Mouse (Mus musculus) naive thymus-derived CD4-positive, alpha-beta T cell, adult 2 months (primary cell): Measurements from ENCODE around the gene Fdxr.
A peak's percentile ranks its signal among the peaks of the same experiment; 100 is the strongest.

Experiments
- DNase-seq: peaks from one replicate; pipeline ENCODE4 v3.0.0-alpha.2; 2011; ENCODE audit warnings: low read depth

Fdxr gene

DNA sequence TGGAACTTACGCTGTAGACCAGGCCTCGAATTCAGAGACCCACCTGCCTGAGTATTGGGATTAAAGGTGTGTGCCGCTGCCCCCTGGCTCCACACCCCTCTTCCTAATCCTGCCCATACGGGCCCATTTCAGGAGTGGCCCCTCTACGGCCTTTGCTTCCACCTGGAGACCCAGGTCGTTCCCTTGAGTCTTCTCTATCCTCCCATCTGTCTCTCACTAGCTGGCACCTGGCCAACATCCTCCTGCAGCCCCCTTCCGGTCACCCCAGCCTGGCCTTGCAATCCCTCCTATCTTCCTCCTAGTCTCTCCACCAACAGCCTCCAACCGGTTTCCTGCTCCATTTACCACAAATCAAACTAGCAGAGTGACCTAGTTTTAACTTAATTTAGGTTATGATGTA is 13.0 kb upstream of the Fdxr start:
- no peak for DNase-seq

DNA sequence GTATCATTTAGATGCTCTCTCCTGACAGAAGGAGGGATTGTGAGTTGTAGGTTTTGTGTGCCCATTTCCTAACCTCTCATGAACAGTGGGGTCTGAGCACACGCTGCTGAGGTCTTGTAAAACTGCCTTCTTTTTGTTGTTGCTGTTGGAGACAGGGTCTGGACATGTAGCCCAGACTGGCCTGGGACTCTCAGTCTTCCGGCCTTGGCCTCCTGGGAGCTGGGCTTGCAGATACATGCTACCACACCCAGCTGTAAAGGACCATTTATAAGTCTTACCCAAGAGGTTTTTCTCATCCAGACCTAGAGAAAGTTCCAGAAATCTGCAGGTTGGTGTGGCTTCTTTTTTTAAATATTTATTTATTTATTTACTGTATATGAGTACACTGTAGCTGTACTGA is 11.5 kb upstream of the Fdxr start:
- DNase-seq: no peak

GRCm38 (mm10) chr11:115287386-115287785 is 10.5 kb upstream of the Fdxr start:
- no peak for DNase-seq

DNA sequence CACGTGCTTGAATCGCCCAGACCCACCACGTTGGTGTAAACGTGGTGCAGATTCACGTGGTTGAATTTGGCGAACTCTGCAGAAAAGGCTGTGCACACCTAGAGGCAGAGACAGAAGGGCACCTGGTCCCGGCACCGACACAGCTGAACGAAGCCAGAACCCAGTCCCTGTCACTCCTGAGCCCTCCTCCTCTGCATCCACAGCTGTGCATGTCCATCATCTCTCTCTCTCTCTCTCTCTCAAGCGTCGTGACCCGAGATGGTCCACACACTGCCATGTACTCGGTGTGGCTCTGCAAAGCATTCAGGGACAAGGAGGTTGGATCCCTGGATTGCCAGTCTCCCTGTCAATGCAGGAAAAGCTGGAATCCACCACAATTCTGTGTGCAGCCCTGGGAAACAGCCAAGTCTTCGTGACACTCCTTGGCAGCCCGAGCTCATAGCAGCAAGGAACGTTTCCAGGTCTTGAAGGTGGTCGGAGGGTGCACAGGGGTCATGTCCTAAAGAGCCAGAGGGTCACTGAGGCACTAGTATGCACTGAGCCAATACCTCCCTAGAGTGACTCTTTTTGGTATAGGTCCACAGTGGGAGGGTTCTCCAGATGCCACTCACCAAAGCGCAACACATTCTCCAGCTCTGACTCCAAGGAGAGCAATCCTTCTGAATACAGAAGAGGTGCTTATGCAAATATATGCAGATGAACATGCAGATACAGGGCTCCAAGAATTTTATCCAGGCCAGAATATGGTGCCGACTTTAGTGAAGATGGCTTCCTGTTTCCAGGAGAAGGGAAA is 9.5 kb upstream of the Fdxr start:
- DNase-seq: no peak

- no peak for DNase-seq
Measured at GRCm38 (mm10) chr11:115285282-115285681, 8.4 kb upstream of the Fdxr start.

- DNase-seq: no peak
Measured at GRCm38 (mm10) chr11:115283891-115284620, 7.2 kb upstream of the Fdxr start.

- no peak for DNase-seq
Measured at GRCm38 (mm10) chr11:115283486-115283765, 6.6 kb upstream of the Fdxr start.

GRCm38 (mm10) chr11:115282723-115283485 is 6.1 kb upstream of the Fdxr start:
- DNase-seq: no peak

- DNase-seq: no peak
Measured at GRCm38 (mm10) chr11:115282295-115282694, 5.4 kb upstream of the Fdxr start.

GRCm38 (mm10) chr11:115279726-115280125 is 2.9 kb upstream of the Fdxr start:
- DNase-seq: no peak

GRCm38 (mm10) chr11:115278176-115278575 is 1.3 kb upstream of the Fdxr start:
- no peak for DNase-seq

GRCm38 (mm10) chr11:115277604-115277975 is 740 bp upstream of the Fdxr start:
- DNase-seq: no peak

DNA sequence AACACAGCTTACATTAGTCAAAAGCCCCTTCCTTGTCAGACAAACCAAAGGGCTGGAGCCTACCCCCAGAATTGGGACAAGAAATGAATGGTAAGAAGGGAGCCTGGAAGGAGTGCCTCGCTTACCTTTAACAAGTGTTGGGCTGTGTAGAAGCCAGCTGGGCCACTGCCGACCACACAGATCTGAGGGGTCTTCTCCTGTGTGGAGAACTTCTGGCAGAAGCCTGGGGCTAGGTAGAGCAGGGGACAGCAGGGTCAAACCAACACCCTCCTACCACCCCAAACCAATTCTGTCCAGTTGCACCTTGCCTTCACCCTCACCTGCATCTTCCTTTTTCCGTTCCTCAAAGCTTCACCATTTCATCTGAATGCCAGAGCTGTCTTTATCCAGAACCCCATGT is 896 bp downstream of the Fdxr start:
- DNase-seq: peak; percentile 38

DNA sequence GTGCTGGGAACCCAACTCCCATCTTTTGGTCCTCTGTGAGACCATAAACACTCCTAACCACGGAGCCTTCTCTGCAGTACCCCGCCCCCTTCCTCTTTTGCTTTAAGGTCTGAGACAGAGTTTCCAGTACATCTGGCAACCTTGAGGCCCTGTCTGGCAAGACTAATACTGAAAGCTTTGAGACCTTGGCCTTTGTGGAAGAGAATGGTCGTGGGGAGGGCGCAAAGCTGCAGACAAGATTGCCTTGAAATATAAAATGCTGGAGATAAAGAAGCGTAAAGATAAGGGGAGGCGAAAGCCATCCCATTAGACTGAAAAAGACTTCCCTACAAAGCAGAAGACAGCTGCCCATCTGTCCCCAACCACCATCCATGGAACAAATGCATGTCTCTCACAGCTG is 1.3 kb downstream of the Fdxr start:
- DNase-seq: no peak

- no peak for DNase-seq
Measured at GRCm38 (mm10) chr11:115274771-115275170, 2.1 kb downstream of the Fdxr start.

DNA sequence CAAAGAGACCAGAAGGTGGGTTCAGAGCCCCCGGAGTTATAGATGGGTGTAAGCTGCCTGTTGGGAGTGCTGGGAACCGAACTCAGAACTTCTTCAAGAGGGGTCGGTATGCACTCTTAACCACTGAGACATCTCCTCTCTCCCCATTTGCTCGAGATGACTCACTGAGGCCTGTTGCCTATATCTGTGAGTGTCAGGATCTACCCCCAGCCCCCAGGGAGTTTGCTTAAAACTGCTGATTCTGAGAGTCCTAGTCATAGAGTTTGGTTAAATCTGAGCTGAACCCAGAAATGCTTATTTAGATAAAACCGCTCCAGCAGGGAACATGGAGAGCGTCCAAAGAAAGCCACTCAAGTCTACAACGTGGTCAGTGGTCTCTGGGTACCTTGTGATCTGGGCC is 2.7 kb downstream of the Fdxr start:
- DNase-seq: no peak

DNA sequence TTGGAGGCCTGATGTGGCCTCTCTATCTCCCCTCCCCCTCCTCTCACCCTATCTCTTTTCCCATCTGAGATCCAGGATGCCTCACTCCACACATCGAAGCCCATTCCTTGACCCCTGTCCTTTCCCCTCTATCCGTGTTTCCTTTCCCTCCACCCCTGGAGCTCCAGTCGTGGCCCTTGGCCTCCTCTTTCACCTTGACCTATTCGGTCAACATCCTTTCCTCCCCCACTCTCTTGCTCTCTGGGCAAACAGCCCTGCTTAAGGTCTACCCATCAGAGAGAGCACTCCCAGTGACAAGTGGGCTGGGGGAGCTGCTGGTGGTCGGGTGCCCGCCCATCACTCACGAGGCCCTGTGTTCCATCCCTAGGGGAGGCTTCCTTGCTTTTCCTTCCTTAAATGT is 3.1 kb downstream of the Fdxr start:
- no peak for DNase-seq

- no peak for DNase-seq
Measured at GRCm38 (mm10) chr11:115272894-115273498, 3.9 kb downstream of the Fdxr start.

GRCm38 (mm10) chr11:115271481-115271880 is 5.4 kb downstream of the Fdxr start:
- no peak for DNase-seq

DNA sequence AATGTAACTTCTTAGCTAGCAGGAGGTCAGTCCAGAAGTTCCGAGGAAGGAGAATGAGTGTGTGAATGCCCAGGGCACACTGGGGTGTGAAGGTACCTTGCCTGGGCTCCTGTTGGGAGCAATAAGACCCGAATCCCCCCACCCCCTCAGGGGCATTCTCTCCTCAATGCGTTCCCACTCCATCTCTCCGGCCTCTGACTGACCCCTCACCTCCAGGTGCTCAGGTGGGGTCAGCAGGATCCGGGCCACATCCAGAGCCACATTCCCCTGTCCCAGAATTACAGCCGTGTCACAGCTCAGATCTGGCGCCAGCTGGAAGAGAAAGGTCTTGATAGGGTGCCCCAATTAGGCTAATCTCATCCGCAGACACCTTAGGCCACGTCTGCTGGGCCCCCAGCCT is 5.8 kb downstream of the Fdxr start:
- no peak for DNase-seq

GRCm38 (mm10) chr11:115270148-115270861 is 6.5 kb downstream of the Fdxr start:
- peak; percentile 77 for DNase-seq
